Mouse (Mus musculus) heart, embryonic 15.5 days (tissue): Measurements from ENCODE around the gene Ccer1. TPM values are rescaled to one million over a fixed set of nuclear protein-coding genes. Genes with fewer than 3 reads are reported as not detected.

Source experiments
- ATAC-seq: fragments of 200-750 bp; cut with Nextera tagmentation; replicated peaks from 2 replicates; pipeline ENCODE4 v1.8.0; 2017; ENCODE audit warnings: low read depth, moderate TSS enrichment; ENCODE audit not compliant: insufficient number of reproducible peaks, insufficient read depth, low FRiP score
- H3K27ac ChIP-seq: fragments of 300-500 bp; sonication (generic); 2 replicates; pipeline ENCODE4 v1.5.1; 2015; ENCODE audit warnings: mild to moderate bottlenecking, inconsistent platforms
- H3K27me3 ChIP-seq: fragments of 300-500 bp; sonication (generic); 2 replicates; pipeline ENCODE4 v1.6.1; 2015; ENCODE audit warnings: inconsistent platforms
- H3K36me3 ChIP-seq: fragments of 300-500 bp; sonication (generic); 2 replicates; pipeline ENCODE4 v1.6.1; 2015; ENCODE audit warnings: mild to moderate bottlenecking, inconsistent platforms
- H3K4me1 ChIP-seq: fragments of 300-500 bp; sonication (generic); replicated peaks from 2 replicates; pipeline ENCODE4 v1.6.1; 2015; ENCODE audit warnings: inconsistent platforms
- H3K4me2 ChIP-seq: fragments of 300-500 bp; sonication (generic); 2 replicates; pipeline ENCODE4 v1.6.1; 2015; ENCODE audit warnings: inconsistent platforms, mild to moderate bottlenecking, moderate library complexity
- H3K4me3 ChIP-seq: fragments of 300-500 bp; sonication (generic); 2 replicates; pipeline ENCODE4 v1.5.1; 2015; ENCODE audit warnings: mild to moderate bottlenecking, inconsistent platforms
- H3K9ac ChIP-seq: fragments of 300-500 bp; sonication (generic); 2 replicates; pipeline ENCODE4 v1.6.1; 2015; ENCODE audit warnings: mild to moderate bottlenecking, inconsistent platforms
- H3K9me3 ChIP-seq: fragments of 300-500 bp; sonication (generic); replicated peaks from 2 replicates; pipeline ENCODE4 v1.6.1; 2016; ENCODE audit warnings: inconsistent platforms
- WGBS: fragments of 180-500 bp; shearing (Covaris S2); methylation state at CpG from one replicate; pipeline ENCODE4 v1.1.7; 2015; ENCODE audit warnings: mixed read lengths; 5-methylcytosine and 5-hydroxymethylcytosine counted together
- polyA plus RNA-seq: library from polyadenylated mRNA; unstranded; fragments of >200 nt; fragmentation: Nextera tagmentation; extraction: Ambion mirVana; gene quantifications from 2 replicates; pipeline ENCODE4 v1.2.1, GENCODE M21; 2015

Ccer1 gene
- polyA plus RNA-seq: not detected in 2 replicates

GRCm38 (mm10) chr10:97692913-97693312 lies at the start of gene Ccer1:
Ccer1 (plus strand) TSS chr10:97693059.
- Histone ChIP-seq H3K27ac (no peak within 1 kb of the TSS), H3K9me3 (no peaks in the 10 kb centered on the region), H3K36me3 (no peaks in the 10 kb centered on the region), H3K4me2 (peak within 1 kb of the TSS; percentile 28; the same call in 1 of the 2 replicates), H3K9ac (no peak within 1 kb of the TSS), H3K27me3 (no peaks in the 10 kb centered on the region), H3K4me3 (no peak within 1 kb of the TSS), H3K4me1 (no peaks in the 10 kb centered on the region)
- 55% methylated on average over 20 of the region's 20 CpGs for WGBS
- no peak for ATAC-seq

- no peaks in the 10 kb centered on the region for H3K9me3 ChIP-seq
- H3K36me3 ChIP-seq: no peaks in the 10 kb centered on the region
- H3K4me2 ChIP-seq: no peak within 1 kb of the TSS
- ATAC-seq: no peak
- H3K4me3 ChIP-seq: no peak within 1 kb of the TSS
- 66% methylated on average over 2 of the region's 2 CpGs for WGBS
- H3K4me1 ChIP-seq: no peaks in the 10 kb centered on the region
- no peak within 1 kb of the TSS for H3K9ac ChIP-seq
- no peak within 1 kb of the TSS for H3K27ac ChIP-seq
- no peaks in the 10 kb centered on the region for H3K27me3 ChIP-seq
Measured at GRCm38 (mm10) chr10:97643768-97644167, 49.1 kb upstream of the Ccer1 start, which contains the start of gene Epyc. Epyc (plus strand) TSS chr10:97644068.

DNA sequence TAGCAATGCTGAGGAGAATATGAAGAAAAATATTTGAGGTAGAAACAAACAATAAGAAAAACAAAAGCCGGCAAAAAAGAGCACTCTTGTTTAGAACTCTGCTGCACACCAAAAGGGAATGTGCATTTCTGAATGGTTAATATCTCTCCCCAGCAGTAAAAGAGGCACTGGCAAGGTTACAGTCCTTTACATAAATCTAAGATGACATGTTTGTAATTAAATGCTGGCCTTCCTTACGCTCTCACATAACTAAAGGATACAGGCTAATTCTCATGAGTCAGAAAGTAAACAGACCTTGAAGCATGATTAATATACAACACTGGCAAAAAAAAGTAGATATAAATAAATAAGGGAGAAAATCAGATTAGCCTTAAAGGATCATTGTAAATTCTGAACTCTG lies 42.5 kb upstream of the Ccer1 start:
- no peaks in the 10 kb centered on the region for H3K9me3 ChIP-seq
- no peaks in the 10 kb centered on the region for H3K4me1 ChIP-seq
- 62% methylated on average over 2 of the region's 2 CpGs for WGBS
- no peak overlapping the region for H3K9ac ChIP-seq
- no peak for ATAC-seq
- no peaks in the 10 kb centered on the region for H3K36me3 ChIP-seq
- H3K27me3 ChIP-seq: no peaks in the 10 kb centered on the region
- no peak overlapping the region for H3K4me3 ChIP-seq
- no peak overlapping the region for H3K27ac ChIP-seq
- H3K4me2 ChIP-seq: no peak overlapping the region

GRCm38 (mm10) chr10:97659489-97659888 lies 33.4 kb upstream of the Ccer1 start:
- 80% methylated on average over 1 of the region's 1 CpGs for WGBS
- Histone ChIP-seq H3K27me3 (no peaks in the 10 kb centered on the region), H3K9me3 (no peaks in the 10 kb centered on the region), H3K4me1 (no peaks in the 10 kb centered on the region), H3K36me3 (no peaks in the 10 kb centered on the region), H3K4me3 (no peak overlapping the region), H3K4me2 (no peak overlapping the region), H3K27ac (no peak overlapping the region), H3K9ac (no peak overlapping the region)
- no peak for ATAC-seq

DNA sequence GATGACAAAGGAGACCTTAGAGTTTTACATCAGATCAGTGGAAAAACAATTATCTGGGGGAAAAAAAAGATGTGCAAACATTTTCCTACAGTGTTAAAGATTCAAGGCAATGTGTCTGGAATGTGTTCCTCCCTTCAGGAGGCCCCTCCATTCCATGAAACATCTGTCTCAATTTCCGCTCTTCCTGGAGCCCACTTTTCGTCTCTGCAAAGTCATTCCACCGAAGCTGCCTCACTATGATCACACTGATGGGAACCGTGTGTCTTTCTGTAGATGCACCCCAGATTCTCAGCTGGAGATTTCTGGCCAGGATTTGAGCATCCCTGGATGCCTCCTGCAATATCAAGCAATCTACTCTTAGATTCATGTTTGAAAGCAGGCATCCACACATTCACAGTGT lies 24.2 kb upstream of the Ccer1 start:
- WGBS: 50% methylated on average over 4 of the region's 4 CpGs
- H3K4me1 ChIP-seq: no peaks in the 10 kb centered on the region
- no peak for ATAC-seq

GRCm38 (mm10) chr10:97670202-97670601 lies 22.7 kb upstream of the Ccer1 start:
- no peak for ATAC-seq
- Histone ChIP-seq H3K4me1 (no peaks in the 10 kb centered on the region), H3K4me2 (no peak overlapping the region), H3K9me3 (no peaks in the 10 kb centered on the region), H3K36me3 (no peaks in the 10 kb centered on the region), H3K27me3 (no peaks in the 10 kb centered on the region), H3K9ac (no peak overlapping the region), H3K27ac (no peak overlapping the region), H3K4me3 (no peak overlapping the region)
- WGBS: 42% methylated on average over 4 of the region's 4 CpGs

More for the DNA sequence above, 24.2 kb upstream of the Ccer1 start:
- Histone ChIP-seq H3K9ac (no peak overlapping the region), H3K36me3 (no peaks in the 10 kb centered on the region), H3K9me3 (no peaks in the 10 kb centered on the region), H3K27me3 (no peaks in the 10 kb centered on the region), H3K4me3 (no peak overlapping the region), H3K27ac (peak overlapping the region; percentile 42), H3K4me2 (no peak overlapping the region)

- no peak overlapping the region for H3K4me3 ChIP-seq
- H3K27ac ChIP-seq: no peak overlapping the region
- no peak overlapping the region for H3K4me2 ChIP-seq
- no peaks in the 10 kb centered on the region for H3K36me3 ChIP-seq
- no peaks in the 10 kb centered on the region for H3K9me3 ChIP-seq
- 62% methylated on average over 2 of the region's 2 CpGs for WGBS
- H3K4me1 ChIP-seq: no peaks in the 10 kb centered on the region
- no peak for ATAC-seq
- H3K27me3 ChIP-seq: no peaks in the 10 kb centered on the region
- no peak overlapping the region for H3K9ac ChIP-seq
Measured at GRCm38 (mm10) chr10:97673239-97673638, 19.6 kb upstream of the Ccer1 start.

DNA sequence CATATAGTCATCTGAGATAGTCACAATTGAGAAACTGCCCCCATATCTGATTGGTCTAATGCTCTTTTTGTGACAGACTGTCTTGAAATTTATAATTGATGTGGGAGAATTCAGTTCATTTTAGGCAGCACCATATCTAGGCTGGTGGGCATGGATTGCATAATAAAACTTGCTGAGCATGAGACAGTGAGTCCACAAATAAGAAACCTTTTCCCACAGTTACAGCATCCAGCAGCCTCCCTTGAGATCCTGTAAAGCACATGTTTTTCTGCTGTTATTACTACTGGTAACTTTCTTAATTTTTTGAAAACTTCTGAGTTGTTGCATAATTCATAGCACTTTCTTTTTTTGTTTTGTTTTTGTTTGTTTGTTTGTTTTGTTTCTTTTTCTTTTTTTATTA lies 9.9 kb upstream of the Ccer1 start:
- no peaks in the 10 kb centered on the region for H3K9me3 ChIP-seq
- H3K4me1 ChIP-seq: no peaks in the 10 kb centered on the region
- H3K4me2 ChIP-seq: no peak overlapping the region
- no peak for ATAC-seq
- no peak overlapping the region for H3K9ac ChIP-seq
- no peak overlapping the region for H3K4me3 ChIP-seq
- H3K27me3 ChIP-seq: no peaks in the 10 kb centered on the region
- no peaks in the 10 kb centered on the region for H3K36me3 ChIP-seq
- H3K27ac ChIP-seq: no peak overlapping the region

DNA sequence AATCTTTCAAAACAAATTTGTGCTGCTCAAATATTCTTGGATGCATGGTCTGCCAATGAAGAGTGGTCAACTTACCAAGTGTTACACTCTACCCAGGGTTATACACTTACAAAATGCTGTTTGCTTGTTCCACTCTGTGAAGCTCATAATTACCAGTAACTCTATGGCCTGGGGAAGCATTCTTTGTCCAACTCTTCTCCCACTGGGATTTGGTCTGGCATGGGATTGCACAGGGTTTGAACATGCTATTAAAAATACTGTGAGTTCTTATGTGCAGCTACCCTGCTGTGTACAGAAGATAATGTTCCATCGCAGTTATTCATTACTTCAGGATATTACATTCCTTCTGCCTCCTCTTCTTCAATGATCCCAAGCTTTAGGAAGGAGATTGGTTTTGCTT lies 5.7 kb upstream of the Ccer1 start:
- no peak overlapping the region for H3K27ac ChIP-seq
- no peaks in the 10 kb centered on the region for H3K4me1 ChIP-seq
- no peak overlapping the region for H3K4me2 ChIP-seq
- H3K9ac ChIP-seq: no peak overlapping the region
- WGBS: 73% methylated on average over 1 of the region's 1 CpGs
- no peak for ATAC-seq
- no peaks in the 10 kb centered on the region for H3K36me3 ChIP-seq
- no peaks in the 10 kb centered on the region for H3K27me3 ChIP-seq
- H3K9me3 ChIP-seq: no peaks in the 10 kb centered on the region
- H3K4me3 ChIP-seq: no peak overlapping the region

- no peaks in the 10 kb centered on the region for H3K36me3 ChIP-seq
- no peaks in the 10 kb centered on the region for H3K9me3 ChIP-seq
- no peak overlapping the region for H3K4me2 ChIP-seq
- H3K27me3 ChIP-seq: no peaks in the 10 kb centered on the region
- H3K9ac ChIP-seq: no peak overlapping the region
- no peak overlapping the region for H3K4me3 ChIP-seq
- 67% methylated on average over 3 of the region's 3 CpGs for WGBS
- H3K27ac ChIP-seq: no peak overlapping the region
- H3K4me1 ChIP-seq: no peaks in the 10 kb centered on the region
- no peak for ATAC-seq
Measured at GRCm38 (mm10) chr10:97689425-97689824, 3.4 kb upstream of the Ccer1 start.

DNA sequence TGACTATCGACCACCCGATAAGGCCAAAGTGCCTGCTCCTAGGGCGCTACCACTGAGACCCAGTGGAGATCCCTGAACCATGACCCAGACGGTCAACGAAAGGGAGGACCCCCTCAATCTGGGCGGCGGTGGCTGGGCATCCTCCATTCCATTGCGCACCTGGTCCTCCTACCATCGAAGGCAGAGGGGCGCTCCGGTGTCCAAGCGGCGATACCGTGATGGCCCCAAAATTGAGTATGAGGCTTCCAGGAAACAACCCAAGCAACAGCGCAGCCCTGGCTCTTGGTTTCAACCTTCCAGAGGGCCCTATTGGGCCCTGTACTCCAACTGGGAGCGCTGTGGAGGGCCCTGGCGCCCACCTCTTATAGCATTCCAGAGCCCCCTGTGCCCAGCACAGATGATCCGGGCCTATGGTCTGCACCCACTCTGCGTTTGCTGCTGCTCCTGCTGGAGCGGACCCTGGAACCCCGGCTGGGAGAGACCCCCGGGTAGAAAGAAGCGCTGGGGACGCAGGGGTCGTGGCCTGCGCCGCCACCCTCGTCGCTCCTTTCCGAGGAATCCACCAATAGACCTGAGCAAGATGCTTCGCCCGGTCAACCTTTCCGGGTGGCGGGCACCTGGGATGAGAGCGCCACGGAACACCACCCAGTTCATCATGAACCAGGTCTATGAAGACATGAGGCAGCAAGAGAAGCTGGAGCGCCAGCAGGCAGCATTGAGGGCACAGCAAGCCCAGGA lies 708 bp downstream of the Ccer1 start:
- Histone ChIP-seq H3K9ac (no peak overlapping the region), H3K4me3 (no peak overlapping the region), H3K4me1 (no peaks in the 10 kb centered on the region), H3K27ac (no peak overlapping the region), H3K9me3 (no peaks in the 10 kb centered on the region), H3K27me3 (no peaks in the 10 kb centered on the region), H3K4me2 (no peak overlapping the region), H3K36me3 (no peaks in the 10 kb centered on the region)
- WGBS: 87% methylated on average over 37 of the region's 37 CpGs
- no peak for ATAC-seq

GRCm38 (mm10) chr10:97702321-97702720 lies 9.5 kb downstream of the Ccer1 start:
- H3K4me3 ChIP-seq: no peak overlapping the region
- ATAC-seq: no peak
- no peak overlapping the region for H3K9ac ChIP-seq
- no peaks in the 10 kb centered on the region for H3K9me3 ChIP-seq
- no peaks in the 10 kb centered on the region for H3K4me1 ChIP-seq
- H3K27me3 ChIP-seq: no peaks in the 10 kb centered on the region
- no peaks in the 10 kb centered on the region for H3K36me3 ChIP-seq
- H3K27ac ChIP-seq: no peak overlapping the region
- no peak overlapping the region for H3K4me2 ChIP-seq
